Mouse (Mus musculus) lung, postnatal 0 days (tissue): Measurements from ENCODE around the gene Strn4.

Experiments used
- CTCF ChIP-seq: IDR thresholded peaks from 2 replicates; pipeline ENCODE4 v1.5.1; 2016; ENCODE audit warnings: antibody characterized with exemption, mild to moderate bottlenecking
- EP300 ChIP-seq: IDR thresholded peaks from 2 replicates; pipeline ENCODE4 v1.6.1; 2016; ENCODE audit warnings: antibody characterized with exemption, mild to moderate bottlenecking, control low read depth

DNA sequence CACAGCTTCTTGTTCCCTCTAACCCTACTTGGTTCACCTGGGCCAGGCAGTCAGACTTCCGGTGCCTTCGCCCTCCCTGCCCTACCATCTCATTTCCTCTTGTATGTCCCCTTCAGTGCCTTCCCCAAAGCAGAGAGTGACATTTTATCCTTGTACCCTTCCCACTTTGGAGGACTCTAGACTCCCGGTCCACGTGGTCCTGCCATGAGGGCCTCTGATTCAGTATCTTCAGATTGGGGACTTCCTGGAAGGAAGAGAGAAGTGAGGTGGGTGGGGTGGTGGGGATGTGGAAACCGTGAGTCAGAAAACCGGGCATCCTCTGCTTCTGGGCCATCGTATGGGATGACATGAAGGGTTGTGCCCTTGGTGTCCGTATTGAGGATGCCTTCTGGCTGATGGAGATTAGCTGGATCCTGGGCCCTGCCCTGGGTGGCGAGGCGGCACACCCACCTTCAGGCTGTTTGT lies 32.4 kb upstream of the Strn4 start:
- peak; percentile 78; the same call in 1 of the 2 replicates for TF ChIP-seq EP300
- no peak for TF ChIP-seq CTCF
